Mouse (Mus musculus) embryonic facial prominence, embryonic 14.5 days (tissue): ENCODE results near the gene Samd14. TPM values are rescaled to one million over a fixed set of nuclear protein-coding genes. Genes with fewer than 3 reads are reported as not detected.

Experiments
- ATAC-seq: fragments of 200-750 bp; cut with Nextera tagmentation; 2 replicates; pipeline ENCODE4 v1.8.0; 2017; ENCODE audit warnings: low read depth, moderate number of reproducible peaks, moderate TSS enrichment
- DNase-seq: peaks from one replicate; pipeline ENCODE4 v3.0.0-alpha.2; 2015; ENCODE audit warnings: low spot score
- H3K27ac ChIP-seq: fragments of 300-500 bp; sonication (generic); replicated peaks from 2 replicates; pipeline ENCODE4 v1.5.1; 2014; ENCODE audit warnings: low read depth, mild to moderate bottlenecking, low read length, moderate library complexity
- H3K27me3 ChIP-seq: fragments of 300-500 bp; sonication (generic); replicated peaks from 2 replicates; pipeline ENCODE4 v1.6.1; 2014; ENCODE audit warnings: low read length; ENCODE audit not compliant: control insufficient read depth, insufficient read depth
- H3K36me3 ChIP-seq: fragments of 300-500 bp; sonication (generic); 2 replicates; pipeline ENCODE4 v1.6.1; 2014; ENCODE audit warnings: low read length, mixed read lengths; ENCODE audit not compliant: control insufficient read depth, insufficient read depth
- H3K4me1 ChIP-seq: fragments of 300-500 bp; sonication (generic); 2 replicates; pipeline ENCODE4 v1.6.1; 2014; ENCODE audit warnings: antibody characterized with exemption, low read length; ENCODE audit not compliant: control insufficient read depth, insufficient read depth
- H3K4me2 ChIP-seq: fragments of 300-500 bp; sonication (generic); 2 replicates; pipeline ENCODE4 v1.6.1; 2014; ENCODE audit warnings: low read depth, mild to moderate bottlenecking, low read length, moderate library complexity, mixed read lengths
- H3K4me3 ChIP-seq: fragments of 300-500 bp; sonication (generic); 2 replicates; pipeline ENCODE4 v1.5.1; 2014; ENCODE audit warnings: low read depth, mild to moderate bottlenecking, low read length
- H3K9ac ChIP-seq: fragments of 300-500 bp; sonication (generic); 2 replicates; pipeline ENCODE4 v1.6.1; 2014; ENCODE audit warnings: low read depth, mild to moderate bottlenecking, low read length, moderate library complexity, mixed read lengths
- H3K9me3 ChIP-seq: fragments of 300-500 bp; sonication (generic); 2 replicates; pipeline ENCODE4 v1.6.1; 2016; ENCODE audit warnings: low read length; ENCODE audit not compliant: control insufficient read depth
- WGBS: fragments of 180-500 bp; shearing (Covaris S2); extraction: QIAGEN DNeasy Blood & Tissue Kit; methylation state at CpG from one replicate; pipeline ENCODE4 v1.1.7; 2014; 5-methylcytosine and 5-hydroxymethylcytosine counted together
- polyA plus RNA-seq: library from polyadenylated mRNA; unstranded; fragments of >200 nt; fragmentation: Nextera tagmentation; extraction: Ambion mirVana; gene quantifications from 2 replicates; pipeline ENCODE4 v1.2.1, GENCODE M21; 2014

Gene Samd14
- polyA plus RNA-seq, 1 experiment from 2014 or later, result 21.9 TPM

GRCm38 (mm10) chr11:94973313-94973712, 36.4 kb upstream of the Samd14 start:
- DNase-seq (no peak), ATAC-seq (peak; percentile 81)
- Histone ChIP-seq H3K9me3 (no peaks in the 10 kb centered on the region), H3K27me3 (no peaks in the 10 kb centered on the region), H3K9ac (no peak overlapping the region), H3K4me2 (no peak overlapping the region), H3K27ac (no peak overlapping the region), H3K36me3 (no peaks in the 10 kb centered on the region), H3K4me1 (peaks cover 4% of the 10 kb centered on the region; the same call in 1 of the 2 replicates), H3K4me3 (no peak overlapping the region)
- 43% methylated on average over 4 of the region's 4 CpGs for WGBS

- ATAC-seq (no peak), DNase-seq (no peak)
- Histone ChIP-seq H3K9me3 (no peaks in the 10 kb centered on the region), H3K4me1 (peaks cover 8% of the 10 kb centered on the region), H3K27me3 (no peaks in the 10 kb centered on the region), H3K4me2 (no peak overlapping the region), H3K9ac (no peak overlapping the region), H3K36me3 (no peaks in the 10 kb centered on the region), H3K27ac (no peak overlapping the region), H3K4me3 (no peak overlapping the region)
- WGBS, result 65% methylated on average over 2 of the region's 2 CpGs
Measured at GRCm38 (mm10) chr11:94974951-94975350, 34.7 kb upstream of the Samd14 start.

GRCm38 (mm10) chr11:94976199-94976598, 33.5 kb upstream of the Samd14 start, which contains the start of gene Sgca:
TSS of gene Sgca (minus strand) at chr11:94976327.
- H3K27ac ChIP-seq, result no peak within 1 kb of the TSS
- WGBS, result 68% methylated on average over 5 of the region's 5 CpGs
- H3K4me3 ChIP-seq, result no peak within 1 kb of the TSS
- no peak within 1 kb of the TSS for H3K9ac ChIP-seq
- no peak within 1 kb of the TSS for H3K4me2 ChIP-seq
- H3K36me3 ChIP-seq, result no peaks in the 10 kb centered on the region
- H3K27me3 ChIP-seq, result no peaks in the 10 kb centered on the region
- DNase-seq, result no peak
- no peaks in the 10 kb centered on the region for H3K9me3 ChIP-seq
- no peak for ATAC-seq
- peaks cover 8% of the 10 kb centered on the region for H3K4me1 ChIP-seq

GRCm38 (mm10) chr11:94978178-94978915, 31.3 kb upstream of the Samd14 start:
- WGBS, result 42% methylated on average over 9 of the region's 9 CpGs
- ATAC-seq (no peak; the same call in 1 of the 2 replicates), DNase-seq (no peak)
- no peaks in the 10 kb centered on the region for H3K27me3 ChIP-seq
- no peaks in the 10 kb centered on the region for H3K36me3 ChIP-seq
- no peaks in the 10 kb centered on the region for H3K9me3 ChIP-seq
- peak overlapping the region; percentile 30 for H3K4me3 ChIP-seq
- H3K4me1 ChIP-seq, result peaks cover 8% of the 10 kb centered on the region
- H3K27ac ChIP-seq, result no peak overlapping the region
- peak overlapping the region; percentile 55 for H3K9ac ChIP-seq
- peak overlapping the region; percentile 58 for H3K4me2 ChIP-seq

GRCm38 (mm10) chr11:94978947-94979346, 30.7 kb upstream of the Samd14 start:
- peak; percentile 94 for ATAC-seq

GRCm38 (mm10) chr11:94979462-94980179, 30.1 kb upstream of the Samd14 start:
- no peaks in the 10 kb centered on the region for H3K27me3 ChIP-seq
- peak overlapping the region; percentile 28 for H3K9ac ChIP-seq
- H3K4me3 ChIP-seq, result peak overlapping the region; percentile 30
- peak overlapping the region; percentile 58 for H3K4me2 ChIP-seq
- H3K27ac ChIP-seq, result no peak overlapping the region
- H3K9me3 ChIP-seq, result no peaks in the 10 kb centered on the region
- H3K4me1 ChIP-seq, result peaks cover 8% of the 10 kb centered on the region
- no peaks in the 10 kb centered on the region for H3K36me3 ChIP-seq
- ATAC-seq, result no peak
- 73% methylated on average over 11 of the region's 11 CpGs for WGBS
- DNase-seq, result no peak

More at GRCm38 (mm10) chr11:94978947-94979346, 30.7 kb upstream of the Samd14 start:
- Histone ChIP-seq H3K4me1 (peaks cover 8% of the 10 kb centered on the region), H3K27ac (no peak overlapping the region), H3K9me3 (no peaks in the 10 kb centered on the region), H3K27me3 (no peaks in the 10 kb centered on the region), H3K4me2 (peak overlapping the region; percentile 58), H3K4me3 (peak overlapping the region; percentile 30), H3K36me3 (no peaks in the 10 kb centered on the region), H3K9ac (peak overlapping the region; percentile 55; the same call in 1 of the 2 replicates)
- DNase-seq, result peak; percentile 96
- WGBS, result under 1% methylated on average over 20 of the region's 20 CpGs

GRCm38 (mm10) chr11:94985140-94985539, 24.5 kb upstream of the Samd14 start:
- ATAC-seq, result no peak
- DNase-seq, result no peak
- H3K4me3 ChIP-seq, result no peak overlapping the region
- peaks cover 21% of the 10 kb centered on the region for H3K4me1 ChIP-seq
- H3K27ac ChIP-seq, result no peak overlapping the region
- H3K4me2 ChIP-seq, result no peak overlapping the region
- no peak overlapping the region for H3K9ac ChIP-seq
- no peaks in the 10 kb centered on the region for H3K36me3 ChIP-seq
- WGBS, result 37% methylated on average over 1 of the region's 1 CpGs
- no peaks in the 10 kb centered on the region for H3K27me3 ChIP-seq
- no peaks in the 10 kb centered on the region for H3K9me3 ChIP-seq

GRCm38 (mm10) chr11:94985822-94986221, 23.9 kb upstream of the Samd14 start:
- Histone ChIP-seq H3K9me3 (no peaks in the 10 kb centered on the region), H3K27me3 (no peaks in the 10 kb centered on the region), H3K36me3 (no peaks in the 10 kb centered on the region), H3K27ac (no peak overlapping the region), H3K9ac (no peak overlapping the region), H3K4me3 (no peak overlapping the region), H3K4me2 (no peak overlapping the region), H3K4me1 (peaks cover 27% of the 10 kb centered on the region)
- no peak for DNase-seq
- 65% methylated on average over 5 of the region's 5 CpGs for WGBS
- no peak for ATAC-seq
